Mouse (Mus musculus) gastrocnemius, postnatal 4 days (tissue): Measurements from ENCODE around the gene Nkiras1. TPM values are rescaled to one million over a fixed set of nuclear protein-coding genes. Genes with fewer than 3 reads are reported as not detected.

ENCODE experiments used
- DNase-seq, 2 experiments: peaks; one replicate each; pipeline ENCODE4 v3.0.0; 2021 to 2022; ENCODE audit warnings: low spot score in 2 of 2, mixed read lengths in 2 of 2
- total RNA-seq, 2 experiments: library from RNA; stranded (reverse); gene quantifications; 2 replicates each; pipeline ENCODE4 v1.2.3; 2021

Gene Nkiras1
- total RNA-seq, 2 experiments from 2014 or later = 36.1 to 39.2 TPM

- no peak for DNase-seq
These were observed 730 bp downstream of the Nkiras1 start for GRCm38 (mm10) chr14:18271666-18272065.

GRCm38 (mm10) chr14:18274526-18274925, 3.6 kb downstream of the Nkiras1 start:
- DNase-seq = no peak

GRCm38 (mm10) chr14:18280375-18280774, 9.4 kb downstream of the Nkiras1 start:
- DNase-seq = no peak

GRCm38 (mm10) chr14:18284581-18284980, 13.6 kb downstream of the Nkiras1 start:
- DNase-seq = no peak

GRCm38 (mm10) chr14:18285476-18285875, 14.5 kb downstream of the Nkiras1 start:
- DNase-seq = no peak

- DNase-seq = no peak
These were observed 15.5 kb downstream of the Nkiras1 start for GRCm38 (mm10) chr14:18286441-18286840.

- no peak for DNase-seq
These were observed 16.5 kb downstream of the Nkiras1 start for GRCm38 (mm10) chr14:18287391-18287790.

GRCm38 (mm10) chr14:18292111-18292510, 21.2 kb downstream of the Nkiras1 start:
- DNase-seq = no peak

- no peak for DNase-seq
These were observed 21.6 kb downstream of the Nkiras1 start for GRCm38 (mm10) chr14:18292578-18292977.

- no peak for DNase-seq
These were observed 26.5 kb downstream of the Nkiras1 start for GRCm38 (mm10) chr14:18297441-18297840.

- no peak for DNase-seq
These were observed 27.9 kb downstream of the Nkiras1 start for GRCm38 (mm10) chr14:18298874-18299273.

- no peak for DNase-seq
These were observed 29.7 kb downstream of the Nkiras1 start for GRCm38 (mm10) chr14:18300676-18301075.

GRCm38 (mm10) chr14:18301591-18301990, 30.7 kb downstream of the Nkiras1 start:
- no peak for DNase-seq

- no peak for DNase-seq
These were observed 31.8 kb downstream of the Nkiras1 start for GRCm38 (mm10) chr14:18302750-18303149.

GRCm38 (mm10) chr14:18303262-18303661, 32.3 kb downstream of the Nkiras1 start:
- peak in 1 of 2 experiments; percentile 27 for DNase-seq

GRCm38 (mm10) chr14:18304165-18304564, 33.2 kb downstream of the Nkiras1 start:
- no peak for DNase-seq

- no peak for DNase-seq
These were observed 46.8 kb downstream of the Nkiras1 start for GRCm38 (mm10) chr14:18317457-18318411.

- peak; percentile 25 to 26 for DNase-seq
These were observed 56.2 kb downstream of the Nkiras1 start for GRCm38 (mm10) chr14:18326968-18327672.

GRCm38 (mm10) chr14:18330789-18331692, 60.1 kb downstream of the Nkiras1 start:
- DNase-seq = peak; percentile 26 to 58

GRCm38 (mm10) chr14:18331693-18332131, 60.8 kb downstream of the Nkiras1 start, which contains the start of gene Ube2e1:
Ube2e1 (minus strand) TSS chr14:18331859.
- peak; percentile 36 to 66 for DNase-seq
